Mouse (Mus musculus): Measurements from ENCODE around the gene Ptprs. TPM values are rescaled to one million over a fixed set of nuclear protein-coding genes. Genes with fewer than 3 reads are reported as not detected.

Gene Ptprs
- polyA plus RNA-seq, 1 experiment from 2014 or later: 229 TPM

- no peak overlapping the region for H3K4me3 ChIP-seq (ENCODE audit: low read length)
- ATAC-seq: no peak
- no peak overlapping the region for H3K27ac ChIP-seq (ENCODE audit: low read depth, low read length)
- no peaks in the 10 kb centered on the region for H3K4me1 ChIP-seq (ENCODE audit: control insufficient read depth, insufficient read depth, low read depth, low read length)
- H3K4me2 ChIP-seq (ENCODE audit: low read length): no peak overlapping the region
- WGBS: 95% methylated on average over 6 of the region's 6 CpGs
- H3K36me3 ChIP-seq (ENCODE audit: control insufficient read depth, insufficient read depth, low read length): peaks cover 51% of the 10 kb centered on the region
- no peaks in the 10 kb centered on the region for H3K9me3 ChIP-seq (ENCODE audit: control insufficient read depth, low read length)
- H3K27me3 ChIP-seq (replicated peaks; ENCODE audit: control insufficient read depth, insufficient read depth, low read length): no peaks in the 10 kb centered on the region
- H3K9ac ChIP-seq (ENCODE audit: low read depth, low read length): no peak overlapping the region
Observed at GRCm38 (mm10) chr17:56393238-56393637, 83.0 kb downstream of the Ptprs start.

- Histone ChIP-seq H3K4me1 (ENCODE audit: control insufficient read depth, insufficient read depth, low read depth, low read length) (no peaks in the 10 kb centered on the region; the same call in 1 of the 2 replicates), H3K36me3 (ENCODE audit: control insufficient read depth, insufficient read depth, low read length) (peaks cover 32% of the 10 kb centered on the region), H3K4me2 (ENCODE audit: low read length) (no peak overlapping the region), H3K27ac (ENCODE audit: low read depth, low read length) (no peak overlapping the region), H3K4me3 (ENCODE audit: low read length) (no peak overlapping the region), H3K27me3 (replicated peaks; ENCODE audit: control insufficient read depth, insufficient read depth, low read length) (no peaks in the 10 kb centered on the region), H3K9me3 (ENCODE audit: control insufficient read depth, low read length) (no peaks in the 10 kb centered on the region), H3K9ac (ENCODE audit: low read depth, low read length) (no peak overlapping the region)
- WGBS: 73% methylated on average over 6 of the region's 6 CpGs
- no peak for ATAC-seq
Observed at GRCm38 (mm10) chr17:56387612-56388011, 88.7 kb downstream of the Ptprs start.

- ATAC-seq: peak; percentile 24; the same call in 1 of the 2 replicates
- peaks cover 29% of the 10 kb centered on the region for H3K36me3 ChIP-seq (ENCODE audit: control insufficient read depth, insufficient read depth, low read length)
- H3K27me3 ChIP-seq (replicated peaks; ENCODE audit: control insufficient read depth, insufficient read depth, low read length): no peaks in the 10 kb centered on the region
- no peak overlapping the region for H3K4me3 ChIP-seq (ENCODE audit: low read length)
- H3K4me2 ChIP-seq (ENCODE audit: low read length): no peak overlapping the region
- WGBS: 46% methylated on average over 6 of the region's 6 CpGs
- peaks cover 19% of the 10 kb centered on the region for H3K4me1 ChIP-seq (ENCODE audit: control insufficient read depth, insufficient read depth, low read depth, low read length)
- no peak overlapping the region for H3K9ac ChIP-seq (ENCODE audit: low read depth, low read length)
- H3K27ac ChIP-seq (ENCODE audit: low read depth, low read length): no peak overlapping the region
- no peaks in the 10 kb centered on the region for H3K9me3 ChIP-seq (ENCODE audit: control insufficient read depth, low read length)
Observed at GRCm38 (mm10) chr17:56384903-56385302, 91.4 kb downstream of the Ptprs start.

GRCm38 (mm10) chr17:56382997-56383396, 93.3 kb downstream of the Ptprs start:
- Histone ChIP-seq H3K9ac (ENCODE audit: low read depth, low read length) (no peak overlapping the region), H3K4me2 (ENCODE audit: low read length) (no peak overlapping the region), H3K27me3 (replicated peaks; ENCODE audit: control insufficient read depth, insufficient read depth, low read length) (no peaks in the 10 kb centered on the region), H3K36me3 (ENCODE audit: control insufficient read depth, insufficient read depth, low read length) (peaks cover 23% of the 10 kb centered on the region), H3K9me3 (ENCODE audit: control insufficient read depth, low read length) (no peaks in the 10 kb centered on the region), H3K4me3 (ENCODE audit: low read length) (no peak overlapping the region), H3K4me1 (ENCODE audit: control insufficient read depth, insufficient read depth, low read depth, low read length) (peaks cover 31% of the 10 kb centered on the region), H3K27ac (ENCODE audit: low read depth, low read length) (0 out of 2 replicates have a peak overlapping the region, but pooled peaks have one; percentile 21)
- WGBS: 59% methylated on average over 8 of the region's 8 CpGs
- no peak for ATAC-seq

- H3K9me3 ChIP-seq (ENCODE audit: control insufficient read depth, low read length): no peaks in the 10 kb centered on the region
- H3K4me3 ChIP-seq (ENCODE audit: low read length): no peak overlapping the region
- H3K9ac ChIP-seq (ENCODE audit: low read depth, low read length): no peak overlapping the region
- peak overlapping the region; percentile 9; the same call in 1 of the 2 replicates for H3K27ac ChIP-seq (ENCODE audit: low read depth, low read length)
- H3K36me3 ChIP-seq (ENCODE audit: control insufficient read depth, insufficient read depth, low read length): peaks cover 23% of the 10 kb centered on the region
- no peak for ATAC-seq
- no peaks in the 10 kb centered on the region for H3K27me3 ChIP-seq (replicated peaks; ENCODE audit: control insufficient read depth, insufficient read depth, low read length)
- H3K4me2 ChIP-seq (ENCODE audit: low read length): no peak overlapping the region
- 68% methylated on average over 5 of the region's 5 CpGs for WGBS
- peaks cover 31% of the 10 kb centered on the region for H3K4me1 ChIP-seq (ENCODE audit: control insufficient read depth, insufficient read depth, low read depth, low read length)
Observed at GRCm38 (mm10) chr17:56381183-56381582, 95.1 kb downstream of the Ptprs start.

GRCm38 (mm10) chr17:56380286-56380685, 96.0 kb downstream of the Ptprs start:
- Histone ChIP-seq H3K4me1 (ENCODE audit: control insufficient read depth, insufficient read depth, low read depth, low read length) (peaks cover 31% of the 10 kb centered on the region), H3K4me2 (ENCODE audit: low read length) (no peak overlapping the region), H3K9me3 (ENCODE audit: control insufficient read depth, low read length) (no peaks in the 10 kb centered on the region), H3K27me3 (replicated peaks; ENCODE audit: control insufficient read depth, insufficient read depth, low read length) (no peaks in the 10 kb centered on the region), H3K9ac (ENCODE audit: low read depth, low read length) (peak overlapping the region; percentile 9; the same call in 1 of the 2 replicates), H3K27ac (ENCODE audit: low read depth, low read length) (peak overlapping the region; percentile 26; the same call in 1 of the 2 replicates), H3K36me3 (ENCODE audit: control insufficient read depth, insufficient read depth, low read length) (peaks cover 23% of the 10 kb centered on the region), H3K4me3 (ENCODE audit: low read length) (no peak overlapping the region)
- WGBS: 31% methylated on average over 6 of the region's 6 CpGs
- ATAC-seq: peak; percentile 91

GRCm38 (mm10) chr17:56379281-56379834, 96.9 kb downstream of the Ptprs start:
- H3K4me2 ChIP-seq (ENCODE audit: low read length): no peak overlapping the region
- H3K4me3 ChIP-seq (ENCODE audit: low read length): no peak overlapping the region
- no peaks in the 10 kb centered on the region for H3K27me3 ChIP-seq (replicated peaks; ENCODE audit: control insufficient read depth, insufficient read depth, low read length)
- no peaks in the 10 kb centered on the region for H3K9me3 ChIP-seq (ENCODE audit: control insufficient read depth, low read length)
- peaks cover 31% of the 10 kb centered on the region for H3K4me1 ChIP-seq (ENCODE audit: control insufficient read depth, insufficient read depth, low read depth, low read length)
- 63% methylated on average over 6 of the region's 6 CpGs for WGBS
- H3K9ac ChIP-seq (ENCODE audit: low read depth, low read length): peak overlapping the region; percentile 37; the same call in 1 of the 2 replicates
- peak overlapping the region; percentile 26 for H3K27ac ChIP-seq (ENCODE audit: low read depth, low read length)
- 0 out of 2 replicates have a peak, but pooled peaks have one; percentile 29 for ATAC-seq
- H3K36me3 ChIP-seq (ENCODE audit: control insufficient read depth, insufficient read depth, low read length): peaks cover 21% of the 10 kb centered on the region

- Histone ChIP-seq H3K27me3 (replicated peaks; ENCODE audit: control insufficient read depth, insufficient read depth, low read length) (no peaks in the 10 kb centered on the region), H3K27ac (ENCODE audit: low read depth, low read length) (no peak overlapping the region), H3K36me3 (ENCODE audit: control insufficient read depth, insufficient read depth, low read length) (peaks cover 10% of the 10 kb centered on the region; the same call in 1 of the 2 replicates), H3K4me2 (ENCODE audit: low read length) (no peak overlapping the region), H3K4me3 (ENCODE audit: low read length) (no peak overlapping the region), H3K4me1 (ENCODE audit: control insufficient read depth, insufficient read depth, low read depth, low read length) (peaks cover 29% of the 10 kb centered on the region), H3K9me3 (ENCODE audit: control insufficient read depth, low read length) (no peaks in the 10 kb centered on the region), H3K9ac (ENCODE audit: low read depth, low read length) (no peak overlapping the region)
- no peak for ATAC-seq
- WGBS: 76% methylated on average over 1 of the region's 1 CpGs
Observed at GRCm38 (mm10) chr17:56374851-56375250, 101.4 kb downstream of the Ptprs start.

- Histone ChIP-seq H3K4me3 (ENCODE audit: low read length) (no peak overlapping the region), H3K9me3 (ENCODE audit: control insufficient read depth, low read length) (no peaks in the 10 kb centered on the region), H3K4me2 (ENCODE audit: low read length) (no peak overlapping the region), H3K27ac (ENCODE audit: low read depth, low read length) (peak overlapping the region; percentile 48), H3K4me1 (ENCODE audit: control insufficient read depth, insufficient read depth, low read depth, low read length) (peaks cover 17% of the 10 kb centered on the region), H3K27me3 (replicated peaks; ENCODE audit: control insufficient read depth, insufficient read depth, low read length) (no peaks in the 10 kb centered on the region), H3K9ac (ENCODE audit: low read depth, low read length) (no peak overlapping the region), H3K36me3 (ENCODE audit: control insufficient read depth, insufficient read depth, low read length) (peaks cover 8% of the 10 kb centered on the region; the same call in 1 of the 2 replicates)
- peak; percentile 26 for ATAC-seq
- WGBS: 37% methylated on average over 17 of the region's 17 CpGs
Observed at GRCm38 (mm10) chr17:56373136-56374034, 102.9 kb downstream of the Ptprs start.
